In genomic region chr3:143162444-143162843, GRCm38 (mm10) we compare ENCODE assay signal across 19 mouse cellular contexts.
DNase-seq lines count a peak whose midpoint lies in the region; ATAC-seq and TF ChIP-seq lines count a peak whose summit lies in the region.
"Had no signal": no experiment of that assay in that cellular context is flagged by ENCODE, and none has a peak within 500 bp of the region (broad histone marks: within the 10 kb centered on the region; RNA-seq: fewer than 3 reads in every experiment).

No protein-coding gene starts in this region.

- no peak overlapping the region for H3K4me3 ChIP-seq in forebrain, embryonic 12.5 days (replicated peaks)
- H3K4me3 ChIP-seq in forebrain, embryonic 15.5 days, result no peak overlapping the region
- H3K4me3 ChIP-seq in kidney, embryonic 16.5 days (ENCODE audit: low read length), result no peak overlapping the region
- no peak overlapping the region for H3K4me3 ChIP-seq in forebrain, embryonic 16.5 days (replicated peaks; ENCODE audit: low read length)
- H3K4me3 ChIP-seq: embryonic facial prominence, embryonic 12.5 days; heart, embryonic 15.5 days; hindbrain, embryonic 13.5 days had no signal

- H3K27ac ChIP-seq in forebrain, embryonic 12.5 days, result no peak overlapping the region
- H3K27ac ChIP-seq in forebrain, embryonic 15.5 days (replicated peaks), result no peak overlapping the region
- H3K27ac ChIP-seq in kidney, embryonic 16.5 days (ENCODE audit: low read length), result no peak overlapping the region
- H3K27ac ChIP-seq in forebrain, embryonic 16.5 days (ENCODE audit: low read length), result no peak overlapping the region
- H3K27ac ChIP-seq: embryonic facial prominence, embryonic 12.5 days; heart, embryonic 15.5 days; hindbrain, embryonic 13.5 days had no signal

- H3K4me2 ChIP-seq in forebrain, embryonic 12.5 days, result no peak overlapping the region
- no peak overlapping the region for H3K4me2 ChIP-seq in forebrain, embryonic 15.5 days (replicated peaks)
- H3K4me2 ChIP-seq in kidney, embryonic 16.5 days (replicated peaks; ENCODE audit: low read depth, low read length), result no peak overlapping the region
- no peak overlapping the region for H3K4me2 ChIP-seq in forebrain, embryonic 16.5 days (ENCODE audit: low read length)
- H3K4me2 ChIP-seq: embryonic facial prominence, embryonic 12.5 days; heart, embryonic 11.5 days; heart, embryonic 15.5 days; hindbrain, embryonic 13.5 days had no signal

- no peaks in the 10 kb centered on the region for H3K9me3 ChIP-seq in forebrain, embryonic 12.5 days
- no peaks in the 10 kb centered on the region for H3K9me3 ChIP-seq in forebrain, embryonic 15.5 days
- H3K9me3 ChIP-seq in kidney, embryonic 16.5 days (ENCODE audit: low read length), result no peaks in the 10 kb centered on the region
- H3K9me3 ChIP-seq in forebrain, embryonic 16.5 days (ENCODE audit: control insufficient read depth, low read length), result no peaks in the 10 kb centered on the region
- H3K9me3 ChIP-seq: embryonic facial prominence, embryonic 12.5 days; heart, embryonic 15.5 days; hindbrain, embryonic 13.5 days had no signal

- WGBS in forebrain, embryonic 12.5 days, result 35% methylated on average over 1 of the region's 1 CpGs
- WGBS in forebrain, embryonic 15.5 days, result 42% methylated on average over 1 of the region's 1 CpGs
- WGBS in kidney, embryonic 16.5 days, result 77% methylated on average over 1 of the region's 1 CpGs
- WGBS in forebrain, embryonic 16.5 days, result 42% methylated on average over 1 of the region's 1 CpGs

- no peaks in the 10 kb centered on the region for H3K27me3 ChIP-seq in forebrain, embryonic 12.5 days
- no peaks in the 10 kb centered on the region for H3K27me3 ChIP-seq in forebrain, embryonic 15.5 days
- no peaks in the 10 kb centered on the region for H3K27me3 ChIP-seq in kidney, embryonic 16.5 days (ENCODE audit: insufficient read depth, low read length)
- no peaks in the 10 kb centered on the region for H3K27me3 ChIP-seq in forebrain, embryonic 16.5 days (replicated peaks; ENCODE audit: control insufficient read depth, insufficient read depth, low read length)
- H3K27me3 ChIP-seq: embryonic facial prominence, embryonic 12.5 days; heart, embryonic 15.5 days; hindbrain, embryonic 13.5 days had no signal

- no peak for TF ChIP-seq POLR2A in brain, embryonic 14.5 days (IDR thresholded peaks at IDR 0.05; ENCODE audit: borderline replicate concordance, extremely low read depth, insufficient read depth, insufficient read length, poor library complexity, severe bottlenecking)

- no peak overlapping the region for H3K9ac ChIP-seq in forebrain, embryonic 12.5 days
- H3K9ac ChIP-seq in forebrain, embryonic 15.5 days (replicated peaks), result no peak overlapping the region
- H3K9ac ChIP-seq in kidney, embryonic 16.5 days (replicated peaks; ENCODE audit: low read length), result no peak overlapping the region
- H3K9ac ChIP-seq in forebrain, embryonic 16.5 days (replicated peaks; ENCODE audit: low read depth, low read length), result no peak overlapping the region
- H3K9ac ChIP-seq: embryonic facial prominence, embryonic 12.5 days; heart, embryonic 15.5 days; hindbrain, embryonic 13.5 days had no signal

- H3K36me3 ChIP-seq in forebrain, embryonic 12.5 days (replicated peaks), result no peaks in the 10 kb centered on the region
- no peaks in the 10 kb centered on the region for H3K36me3 ChIP-seq in forebrain, embryonic 15.5 days
- no peaks in the 10 kb centered on the region for H3K36me3 ChIP-seq in kidney, embryonic 16.5 days (ENCODE audit: insufficient read depth, low read length)
- H3K36me3 ChIP-seq in forebrain, embryonic 16.5 days (ENCODE audit: control insufficient read depth, insufficient read depth), result no peaks in the 10 kb centered on the region
- H3K36me3 ChIP-seq: embryonic facial prominence, embryonic 12.5 days; heart, embryonic 15.5 days; hindbrain, embryonic 13.5 days had no signal

- peaks cover 3% of the 10 kb centered on the region; the same call in 1 of the 2 replicates for H3K4me1 ChIP-seq in forebrain, embryonic 12.5 days
- peaks cover 4% of the 10 kb centered on the region; the same call in 1 of the 2 replicates for H3K4me1 ChIP-seq in forebrain, embryonic 15.5 days
- H3K4me1 ChIP-seq in kidney, embryonic 16.5 days (ENCODE audit: insufficient read depth, low read length), result no peaks in the 10 kb centered on the region
- no peaks in the 10 kb centered on the region for H3K4me1 ChIP-seq in forebrain, embryonic 16.5 days (replicated peaks; ENCODE audit: control insufficient read depth, insufficient read depth, low read length)
- H3K4me1 ChIP-seq: embryonic facial prominence, embryonic 12.5 days; heart, embryonic 15.5 days; hindbrain, embryonic 13.5 days had no signal

- no peak for TF ChIP-seq CTCF in brain, embryonic 14.5 days (IDR thresholded peaks at IDR 0.05; ENCODE audit: borderline replicate concordance, extremely low read depth, insufficient read depth, insufficient read length)

- intact Hi-C loops in left cerebral cortex, postnatal 10 days (cut with DNase I), result no loop called here

- no peak for DNase-seq in kidney, adult 8-10 months
- peak; percentile 9 for DNase-seq in brain, embryonic 14.5 days (ENCODE audit: low read depth)
- no peak for DNase-seq in layer of hippocampus, adult 11-12 months (ENCODE audit: low spot score)
- no peak for DNase-seq in left cerebral cortex, postnatal 10 days (ENCODE audit: extremely low spot score in 1 of 2, low spot score in 2 of 2)
- DNase-seq: adrenal gland, postnatal 10 days; cerebellum, adult 11-12 months; cerebellum, adult 9-10 months; cerebellum, postnatal 25 days; gastrocnemius, postnatal 36 days; heart, adult 18-20 months; heart, postnatal 14 days had no signal

- ATAC-seq in forebrain, embryonic 12.5 days (ENCODE audit: low FRiP score), result 0 out of 2 replicates have a peak, but pooled peaks have one; percentile 17
- ATAC-seq in forebrain, embryonic 15.5 days (replicated peaks), result no peak
- peak; percentile 80; the same call in 1 of the 2 replicates for ATAC-seq in kidney, embryonic 16.5 days (ENCODE audit: low FRiP score, low TSS enrichment)
- ATAC-seq in forebrain, embryonic 16.5 days, result peak; percentile 54; the same call in 1 of the 2 replicates
